Mouse (Mus musculus) heart, adult 11 months (tissue): ENCODE data around the gene Zfp526.
"Not testable (repeated sequence)": the region's sequence is repeated elsewhere in the genome, so short reads cannot be mapped to it uniquely, and the experiment has no call there.

Experiments
- DNase-seq: peaks from one replicate; pipeline ENCODE4 v3.0.0; 2022

Zfp526 gene

DNA sequence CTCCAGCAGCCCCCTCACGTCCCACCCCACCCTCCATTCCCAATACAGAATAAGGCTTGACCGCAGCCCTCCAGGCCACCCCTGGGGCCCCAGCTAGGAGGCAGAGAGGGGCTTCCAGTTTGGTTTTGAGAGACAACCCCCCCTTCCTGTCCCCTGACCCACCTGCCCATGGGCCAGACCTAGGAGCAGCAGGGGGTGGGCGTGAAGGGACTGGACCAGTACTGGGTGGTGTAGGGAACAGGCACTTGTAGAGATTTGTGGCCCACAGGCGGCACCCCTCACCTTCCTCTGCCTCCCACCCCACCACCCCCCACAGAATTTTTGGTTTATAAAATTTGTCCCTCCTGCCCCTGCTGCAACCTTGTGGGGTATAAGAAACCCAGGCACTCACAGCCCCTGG, 22.1 kb downstream of the Zfp526 start:
- DNase-seq, result peak; percentile 92

DNA sequence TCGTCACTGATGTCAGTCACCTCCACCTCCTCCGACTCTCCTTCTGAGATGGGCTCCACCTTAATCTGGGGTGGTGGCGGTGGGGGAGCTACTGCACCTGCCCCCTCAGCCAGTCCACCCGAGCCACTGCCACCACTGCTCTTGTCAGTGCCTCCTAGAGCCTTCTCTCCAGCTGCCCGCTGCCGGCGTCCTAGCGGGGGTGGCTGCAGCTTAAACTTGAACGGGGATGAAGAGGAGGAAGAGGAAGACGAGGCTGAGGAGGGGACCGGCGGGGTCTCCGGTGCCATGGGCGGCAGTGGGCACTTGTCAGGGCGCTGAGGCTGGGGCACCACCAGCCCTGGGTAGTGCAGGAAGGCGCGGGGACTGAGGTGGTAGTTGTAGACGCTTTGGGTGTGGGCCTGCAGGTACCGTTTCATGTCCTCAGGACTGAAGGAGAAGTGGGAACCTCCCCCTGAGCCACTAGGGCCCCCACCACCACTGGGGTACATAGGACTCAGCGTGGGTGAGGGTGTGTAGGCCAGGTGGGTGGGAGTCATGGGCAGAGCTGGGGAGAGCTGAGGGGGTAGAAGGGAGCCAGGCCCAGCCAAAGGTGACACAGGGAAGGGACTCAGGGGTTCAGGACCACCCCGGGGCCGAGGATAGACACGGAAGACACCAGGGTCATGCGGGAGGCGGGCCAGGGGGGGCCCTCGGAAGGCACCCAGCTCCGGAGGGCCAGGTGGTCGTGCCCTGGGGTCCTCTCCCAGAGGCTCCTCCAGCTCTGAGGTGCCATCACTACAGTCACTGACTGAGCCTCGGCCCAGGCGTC, 23.5 kb downstream of the Zfp526 start:
- peak; percentile 94 for DNase-seq

DNA sequence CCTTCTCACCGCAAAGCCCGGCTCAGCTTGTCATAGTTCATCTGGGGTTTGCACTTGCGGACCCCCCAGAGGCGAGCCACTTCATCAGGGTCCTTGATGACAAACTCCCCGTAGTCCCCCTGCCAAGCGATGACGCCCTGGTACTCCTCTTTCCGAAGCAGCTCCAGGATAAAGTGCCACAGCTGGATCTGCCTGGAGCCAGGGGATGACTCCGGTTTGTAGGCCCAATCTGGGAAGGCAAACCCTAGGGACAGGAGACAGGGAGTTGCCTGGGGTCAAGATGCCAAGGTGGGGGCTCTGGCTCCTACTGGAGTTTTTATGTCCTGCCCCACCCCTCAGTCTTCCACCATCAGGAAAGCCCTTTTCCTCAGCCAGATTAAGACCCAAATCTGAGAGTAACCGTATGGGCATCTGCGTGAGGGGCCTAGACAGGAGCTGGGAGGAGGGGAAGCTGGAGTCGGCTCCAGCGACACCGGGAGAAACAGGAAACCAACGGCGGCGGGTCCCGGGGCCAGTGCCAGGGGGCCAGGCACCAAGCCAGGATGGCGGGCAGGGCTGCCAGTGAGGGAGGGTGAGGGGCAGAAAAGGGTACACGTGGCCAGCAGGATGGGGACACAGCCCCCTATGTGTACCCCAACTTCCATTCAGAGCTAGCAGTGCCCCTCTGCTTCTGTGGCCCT, 25.0 kb downstream of the Zfp526 start:
- peak; percentile 97 for DNase-seq

DNA sequence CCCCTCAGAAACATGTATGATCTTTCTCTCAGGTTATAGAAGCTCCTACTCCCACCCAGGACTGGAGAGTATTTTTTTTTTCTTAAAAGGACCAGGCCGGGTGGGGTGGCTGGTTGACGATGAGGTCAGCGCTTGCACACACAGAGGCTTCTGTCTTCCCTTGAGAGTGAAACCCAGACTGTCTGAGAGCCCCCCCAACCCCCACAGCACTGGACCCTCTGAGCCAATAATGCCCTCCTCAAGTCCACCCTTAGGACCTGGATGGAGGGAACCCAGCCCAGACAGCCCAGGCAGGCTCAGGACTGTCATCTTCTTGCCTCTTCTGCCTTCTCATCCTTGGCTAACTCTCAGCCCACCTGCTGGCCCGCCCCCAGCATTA, 25.5 kb downstream of the Zfp526 start:
- DNase-seq, result peak; percentile 95

DNA sequence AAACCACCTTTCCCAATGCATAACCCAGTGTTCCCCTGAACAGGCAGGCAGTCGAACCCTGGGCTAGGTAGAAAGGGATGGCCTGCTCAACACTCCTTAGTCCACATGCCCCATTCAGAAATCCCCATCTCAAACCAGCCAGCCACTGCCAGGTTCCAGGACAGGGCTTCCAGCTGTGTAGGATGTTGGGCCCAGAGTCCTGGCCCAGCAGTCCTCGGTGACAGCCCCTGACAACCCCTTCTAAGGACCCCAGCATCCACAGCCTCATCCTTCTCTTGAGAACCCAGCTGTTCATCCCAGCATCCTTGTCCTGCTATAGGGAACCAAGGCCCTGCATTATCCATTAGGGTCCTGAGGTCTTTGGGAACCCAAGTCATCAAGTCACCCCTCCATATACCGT, 26.3 kb downstream of the Zfp526 start:
- peak; percentile 93 for DNase-seq

DNA sequence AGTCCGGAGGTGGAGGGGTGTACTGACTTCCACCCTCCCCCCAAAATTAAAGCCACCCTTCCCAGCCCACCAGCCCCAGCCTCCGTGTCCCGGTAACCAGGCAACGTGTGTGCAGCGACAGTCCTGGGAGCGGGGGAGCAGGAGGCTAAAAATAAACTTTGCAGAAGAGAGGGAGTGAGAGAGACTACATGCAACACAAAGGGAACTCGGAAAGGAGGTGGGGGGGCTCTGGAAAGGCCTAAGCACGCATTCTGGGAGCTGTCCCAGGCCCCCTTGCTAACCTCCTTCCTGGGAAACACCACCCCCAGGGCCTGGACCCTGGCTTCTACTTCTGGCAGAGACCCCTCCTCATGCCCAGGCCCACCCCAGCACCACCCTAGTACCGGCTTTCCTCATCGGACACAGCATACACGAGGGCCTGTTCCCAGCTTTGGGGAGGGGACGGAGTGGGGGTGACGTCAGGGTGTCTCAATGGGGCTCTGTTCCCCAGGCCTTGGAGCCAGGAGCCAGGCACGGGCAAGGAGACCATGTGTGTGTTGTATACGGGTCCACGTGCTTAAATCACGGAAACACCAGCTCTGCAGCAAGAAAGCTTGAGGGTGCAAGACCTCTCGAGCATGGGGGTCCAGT, 26.9 kb downstream of the Zfp526 start:
- peak; percentile 97 for DNase-seq

DNA sequence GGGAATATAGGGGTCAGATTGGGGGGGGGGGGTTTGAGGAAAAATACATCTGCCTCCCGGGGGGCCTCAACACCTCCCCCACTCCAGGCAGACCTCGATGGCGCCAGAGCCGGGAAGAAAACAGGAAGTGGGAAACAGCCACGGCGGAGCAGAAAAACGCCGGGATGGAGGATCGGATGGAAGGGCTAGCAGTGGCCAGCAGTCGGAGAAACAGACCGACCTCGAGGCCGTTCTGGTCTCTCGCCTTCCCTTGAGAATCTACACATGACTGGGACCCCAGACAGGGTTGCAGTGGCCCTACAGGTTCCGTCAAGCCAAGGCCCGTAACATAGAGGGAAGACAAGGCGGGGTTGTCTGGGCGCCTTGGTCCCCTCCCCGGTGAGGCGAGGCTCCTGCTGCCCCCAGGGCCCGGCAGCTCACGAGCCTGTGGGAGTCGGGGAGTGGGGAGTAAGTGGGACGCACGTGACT, 27.7 kb downstream of the Zfp526 start:
- DNase-seq, result no peak

DNA sequence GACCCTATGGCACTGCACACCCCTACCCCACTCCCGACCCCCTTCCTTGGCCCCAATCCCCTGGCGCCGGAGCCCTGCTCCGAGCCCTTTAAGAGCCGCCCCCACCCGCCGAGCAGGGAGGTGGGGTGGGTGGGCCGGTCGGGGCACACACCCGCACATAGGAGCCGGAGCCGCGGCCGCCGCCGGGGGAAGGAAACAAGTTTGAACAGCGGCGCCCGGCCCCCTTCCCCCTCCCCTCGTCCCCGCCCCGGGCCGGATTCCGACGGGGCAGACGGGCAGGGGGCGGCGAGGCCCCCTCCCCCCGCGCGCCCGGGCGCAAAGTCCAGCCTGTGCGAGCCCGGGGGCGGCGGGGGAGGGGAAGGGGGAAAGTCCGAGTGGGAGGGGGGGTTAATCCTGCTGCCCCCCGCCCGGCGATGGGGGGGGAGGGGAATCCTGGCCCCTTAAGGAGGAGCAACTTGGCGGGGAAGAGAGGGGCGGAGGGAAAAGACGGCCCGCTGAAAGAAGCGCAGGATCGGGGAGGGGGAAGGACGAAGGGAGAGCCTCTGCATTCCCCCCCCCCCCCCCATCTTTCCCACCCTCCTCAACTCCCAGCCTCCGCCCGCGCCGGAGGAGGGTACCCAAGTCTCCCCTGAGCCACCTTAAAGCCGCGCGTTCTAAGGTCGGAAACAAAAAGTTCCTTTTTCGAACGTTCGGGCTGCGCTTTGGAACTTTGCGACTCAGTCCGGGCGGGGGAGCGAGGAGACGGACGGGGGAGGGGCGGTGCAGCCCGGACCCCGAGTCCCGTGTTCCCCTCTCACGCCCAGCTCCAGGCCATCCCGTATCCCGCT, 28.3 kb downstream of the Zfp526 start:
- DNase-seq, result peak; percentile 99

DNA sequence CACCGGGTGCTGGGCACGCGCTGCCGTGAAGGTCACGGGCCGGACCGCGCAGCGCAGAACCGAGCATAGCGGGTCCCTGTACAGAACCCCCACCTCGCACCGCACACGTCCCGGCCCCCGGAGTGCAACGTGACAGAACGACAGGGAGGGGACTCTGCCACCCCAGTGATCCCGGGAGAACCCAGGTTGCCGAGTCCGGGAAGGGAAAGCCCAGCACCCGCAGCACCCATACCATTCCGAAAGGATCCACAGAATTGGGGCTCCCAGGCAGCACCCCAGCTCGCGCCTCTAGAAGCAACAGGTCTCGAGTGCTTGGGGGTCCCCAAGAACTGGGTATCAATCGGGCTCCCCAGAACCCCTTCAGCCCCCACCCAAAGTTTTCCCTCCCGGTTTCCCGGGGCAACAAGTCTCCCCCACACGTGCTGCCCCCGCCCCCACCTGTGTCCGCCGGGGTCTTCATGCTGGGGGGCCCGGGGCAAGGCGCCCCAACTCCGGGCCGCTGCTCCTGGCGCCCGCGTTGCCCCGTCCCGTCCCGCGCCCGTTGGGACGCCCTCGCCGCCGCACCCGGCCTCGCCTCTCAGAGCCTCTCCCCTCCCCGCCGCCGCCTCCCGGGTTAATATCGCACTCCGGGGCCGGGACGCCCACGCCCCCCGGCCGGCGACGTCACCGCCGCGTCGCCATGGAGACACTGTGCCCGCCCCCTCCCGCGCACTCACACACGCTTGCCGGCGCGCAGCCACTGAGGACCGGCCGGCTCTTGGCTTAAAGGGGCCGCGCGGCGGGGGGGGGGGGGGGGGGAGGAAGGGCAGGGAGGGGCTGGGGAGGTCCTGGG, 29.1 kb downstream of the Zfp526 start, which contains the start of gene Erf:
Gene Erf (minus strand): TSS at position 621 of the 832 bp plus-strand sequence.
- DNase-seq, result peak; percentile 100

DNA sequence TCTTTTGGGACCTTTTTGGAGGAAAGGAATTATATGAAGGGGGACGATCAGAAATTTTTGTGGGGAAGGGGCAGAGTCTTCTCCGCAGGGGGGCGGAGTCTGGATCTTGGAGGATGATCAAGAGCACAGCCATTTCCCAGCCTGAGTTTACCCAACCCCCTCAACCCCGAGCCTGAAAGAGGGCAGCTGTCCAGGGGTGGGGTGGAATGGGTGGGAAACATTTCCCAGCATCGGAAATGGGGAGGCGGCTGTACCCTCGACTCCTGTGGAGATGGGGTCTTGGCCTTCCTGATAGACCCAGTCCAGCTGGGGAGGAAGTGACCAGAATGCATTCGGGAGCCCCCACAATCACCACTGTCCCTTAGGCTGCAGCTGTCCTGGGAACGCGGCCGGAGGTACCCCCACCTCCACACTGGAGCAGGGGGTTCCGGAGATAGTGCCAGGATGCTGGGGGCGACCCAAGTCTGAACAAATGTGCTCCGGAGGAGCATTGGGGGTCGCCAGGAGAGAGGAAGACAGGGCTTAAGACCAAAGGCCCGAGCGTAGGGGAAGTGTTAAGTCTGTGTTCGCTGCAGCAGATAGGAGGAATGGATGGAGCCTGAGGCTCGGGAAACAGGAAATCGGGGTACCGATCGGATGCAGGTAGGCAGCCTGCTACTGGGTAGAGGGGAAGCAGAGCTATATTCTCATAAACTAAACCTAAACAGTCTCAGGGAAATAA, 30.0 kb downstream of the Zfp526 start:
- DNase-seq, result peak; percentile 99

DNA sequence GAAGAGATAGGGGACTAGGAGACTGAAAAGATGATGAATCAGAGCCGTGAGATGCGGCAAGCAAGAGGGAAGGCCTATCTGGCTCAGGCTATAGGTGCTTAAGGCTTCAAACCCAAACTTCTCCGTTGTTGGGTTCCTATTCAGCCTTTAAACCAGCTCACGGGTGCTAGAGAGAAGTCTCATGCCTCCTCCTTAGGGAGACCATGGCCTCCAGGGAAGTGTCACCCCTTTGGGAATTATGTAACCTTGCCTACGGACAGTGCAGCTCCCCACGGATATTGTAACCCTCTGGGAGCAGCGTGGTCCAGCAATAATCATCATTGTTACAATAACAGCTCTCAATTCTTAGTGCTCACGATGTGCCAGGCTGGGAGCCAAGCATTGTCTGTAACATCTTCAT, 30.6 kb downstream of the Zfp526 start:
- DNase-seq, result peak; percentile 96

DNA sequence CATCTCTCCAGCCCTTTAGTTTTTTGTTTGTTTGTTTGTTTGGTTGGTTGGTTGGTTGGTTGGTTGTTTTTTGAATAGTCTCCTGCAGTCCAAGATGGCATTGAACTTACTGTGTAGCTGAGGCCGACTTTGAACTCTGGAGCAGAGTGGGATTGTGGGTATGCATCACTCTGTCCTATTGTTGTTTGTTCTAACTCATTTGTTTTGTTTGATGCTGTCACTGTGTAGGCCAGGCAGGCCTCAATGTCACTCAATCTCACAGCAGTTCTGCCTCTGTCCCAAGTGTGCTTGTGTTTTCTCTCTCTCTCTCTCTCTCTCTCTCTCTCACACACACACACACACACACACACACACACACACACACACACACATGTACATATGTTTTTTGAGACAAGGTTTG, 40.7 kb downstream of the Zfp526 start:
- DNase-seq, result peak; percentile 52

DNA sequence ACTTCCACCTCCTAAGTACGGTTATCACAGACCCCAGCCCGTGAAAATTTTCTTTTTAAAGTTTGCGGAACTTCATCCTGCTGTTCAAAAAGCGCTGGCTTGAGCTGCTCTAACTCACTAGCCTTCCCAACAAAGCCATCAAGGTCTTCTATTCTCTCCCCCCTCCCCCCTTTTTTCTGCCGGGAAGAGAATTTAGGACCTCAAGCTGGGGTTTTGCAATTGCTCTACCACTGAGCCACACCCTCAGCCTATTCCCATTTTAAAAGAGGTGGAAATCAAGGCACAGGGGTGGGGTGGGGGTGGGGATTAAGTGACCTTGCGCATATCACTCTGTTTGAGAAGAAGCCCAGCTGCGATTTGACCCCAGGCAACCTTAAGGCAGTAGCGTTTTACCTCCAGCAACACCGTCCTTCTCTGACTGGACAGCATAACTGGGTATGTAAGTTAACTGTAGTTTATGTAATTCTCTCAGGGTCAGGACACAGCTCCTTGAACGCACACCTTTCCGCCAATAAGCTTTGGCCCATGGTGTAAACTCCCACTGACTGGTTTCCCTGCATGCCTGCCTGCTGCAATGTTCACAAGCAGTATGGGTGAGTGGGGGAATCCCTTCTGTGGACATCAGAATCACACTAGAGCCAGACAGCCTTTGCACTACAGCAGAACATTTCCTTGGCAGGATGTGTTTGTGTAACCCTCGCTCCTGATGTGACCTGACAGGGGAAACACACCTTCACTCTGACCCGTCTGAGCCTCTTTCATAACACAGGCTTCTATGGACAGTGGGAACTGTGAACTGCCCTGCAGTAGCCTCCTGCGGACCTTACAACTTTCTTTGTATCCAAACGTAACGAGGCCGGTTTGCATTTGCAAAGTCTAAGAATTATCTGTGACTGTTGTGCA, 43.0 kb downstream of the Zfp526 start:
- DNase-seq, result peak; percentile 81

DNA sequence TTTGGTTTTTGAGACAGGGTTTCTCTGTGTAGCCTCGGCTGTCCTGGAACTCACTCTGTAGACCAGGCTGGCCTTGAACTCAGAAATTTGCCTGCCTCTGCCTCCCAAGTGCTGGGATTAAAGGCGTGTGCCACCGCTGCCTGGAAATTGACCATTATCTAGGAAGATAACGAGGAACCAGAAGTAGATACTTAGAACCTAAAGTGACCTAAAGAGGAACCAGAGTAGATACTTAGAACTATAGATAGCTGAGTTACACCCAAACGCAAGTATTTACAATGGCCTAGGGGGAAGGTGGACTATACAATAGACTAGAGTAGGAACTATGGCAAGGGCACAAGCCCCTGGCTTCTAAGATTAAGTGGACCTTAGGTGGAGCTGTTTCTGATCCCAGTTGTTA, 44.5 kb downstream of the Zfp526 start:
- not testable (repeated sequence) for DNase-seq

DNA sequence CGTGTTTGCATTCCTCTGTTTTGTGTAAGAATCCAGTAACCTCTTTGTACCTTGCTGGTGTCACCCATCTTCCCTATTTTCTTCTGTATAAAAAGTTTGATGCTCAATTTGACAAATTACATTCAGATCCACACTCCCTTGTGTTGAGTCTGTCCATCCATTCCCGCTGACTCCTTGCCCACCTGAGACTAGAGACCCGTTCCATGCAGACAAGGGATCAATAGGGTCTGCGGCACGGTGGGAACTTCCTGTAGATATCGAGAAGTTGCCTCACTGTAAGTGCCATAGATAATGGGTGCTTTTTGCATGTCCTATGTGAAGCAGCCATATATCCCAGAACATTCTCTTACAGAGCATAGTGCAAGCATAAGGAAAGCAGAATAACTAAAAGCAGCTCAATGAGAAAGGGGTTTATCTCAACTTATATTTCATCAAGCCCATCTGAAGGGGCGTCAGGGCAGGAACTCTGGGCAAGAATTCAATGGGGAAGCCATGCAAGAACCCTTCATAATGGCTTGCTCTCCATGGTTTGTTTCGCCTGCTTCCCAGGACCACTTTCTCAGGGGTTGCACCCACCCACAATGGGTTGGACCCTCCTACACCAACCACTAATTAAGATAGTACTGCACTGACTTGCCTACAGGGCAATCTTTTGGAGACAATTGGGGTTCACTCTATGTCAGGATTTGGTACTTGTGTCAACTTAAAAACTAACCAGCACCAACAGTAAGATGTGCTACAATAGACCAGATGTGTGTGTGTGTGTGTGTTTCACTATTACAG, 45.1 kb downstream of the Zfp526 start:
- peak; percentile 88 for DNase-seq

DNA sequence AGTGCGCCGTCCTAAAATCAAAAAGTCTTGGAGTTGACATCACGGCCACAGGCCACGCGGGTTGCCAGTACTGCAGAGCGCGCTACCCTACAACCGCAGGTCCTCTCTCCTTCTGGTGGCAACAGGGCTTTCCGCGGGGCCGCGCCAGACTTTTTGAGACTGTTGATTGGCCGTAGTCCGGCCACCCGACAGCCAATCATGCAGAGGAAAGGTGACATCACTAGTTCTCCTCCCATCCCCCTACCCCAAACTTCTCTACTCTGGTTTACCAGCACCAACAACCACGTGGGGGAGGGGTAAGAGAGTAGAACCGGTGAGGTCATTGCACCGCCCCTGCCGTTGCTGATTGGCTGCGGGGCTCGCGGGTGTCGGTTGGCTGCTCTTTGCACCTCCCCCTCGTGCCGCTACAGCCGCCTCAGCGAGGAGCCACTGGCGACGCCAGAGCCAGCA, 46.1 kb downstream of the Zfp526 start, which contains the start of gene Cic:
Gene Cic (plus strand): TSS at position 404 of the 450 bp plus-strand sequence.
- peak; percentile 100 for DNase-seq

DNA sequence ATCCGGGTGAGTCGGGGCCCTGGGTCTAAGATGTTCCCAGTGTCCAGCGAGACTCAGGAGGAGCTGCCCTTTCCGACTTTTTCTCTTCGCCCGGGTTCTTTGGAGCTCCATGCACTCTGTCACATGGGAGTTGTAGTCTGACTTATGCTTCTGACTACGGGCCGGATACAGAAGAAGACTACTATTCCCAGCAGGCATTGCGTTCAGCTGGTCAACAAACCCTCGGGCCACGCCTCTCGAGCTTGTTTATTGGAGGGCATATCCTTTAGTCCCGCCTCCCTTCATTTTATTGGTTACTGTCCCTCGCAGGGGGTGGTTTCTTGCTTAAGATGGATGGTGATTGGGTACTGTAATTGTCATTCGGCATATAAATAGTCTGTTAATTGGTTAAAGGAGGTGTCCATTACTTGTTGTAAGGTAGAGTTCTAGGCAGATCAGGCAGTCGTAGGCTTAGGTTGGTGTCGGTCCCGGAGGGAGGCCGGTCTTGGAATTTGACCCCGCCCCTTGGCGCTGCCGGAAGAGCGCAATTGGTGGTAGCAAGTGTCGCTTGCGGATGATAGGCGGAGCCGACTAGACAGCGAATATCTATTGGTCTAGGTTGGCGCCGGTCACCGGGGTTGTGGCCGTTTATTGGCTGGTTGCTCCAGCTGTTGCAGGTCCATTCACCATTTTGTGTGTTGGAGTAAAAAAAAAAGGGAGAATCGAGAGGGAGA, 46.7 kb downstream of the Zfp526 start:
- peak; percentile 100 for DNase-seq

DNA sequence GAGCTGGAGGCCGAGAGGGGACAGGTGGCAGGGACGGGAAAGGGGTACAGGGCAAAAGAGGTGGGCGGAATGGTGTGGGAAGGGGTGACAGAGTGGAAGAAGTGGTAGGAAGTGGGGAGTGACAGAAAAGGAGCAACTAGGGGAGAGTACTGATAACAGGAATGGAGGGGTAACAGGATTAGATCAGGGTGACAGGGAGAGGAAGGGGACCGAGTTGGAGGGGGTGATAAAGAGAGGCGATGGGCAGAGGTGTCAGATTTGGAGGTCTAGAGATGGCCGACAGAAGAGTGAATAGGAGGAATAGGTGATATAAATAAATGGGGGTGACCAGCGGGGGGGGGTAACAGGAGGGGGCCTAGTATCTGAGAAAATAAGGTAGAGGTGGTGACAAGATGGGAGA, 47.4 kb downstream of the Zfp526 start:
- no peak for DNase-seq
